Mouse (Mus musculus) cortical plate, adult 2 months (tissue): ENCODE data around the gene Cdkn1c. TPM values are rescaled to one million over a fixed set of nuclear protein-coding genes. Genes with fewer than 3 reads are reported as not detected.
A peak's percentile ranks its signal among the peaks of the same experiment; 100 is the strongest.

Experiments
- H3K27ac ChIP-seq: fragments of 200-500 bp; 2 replicates; pipeline ENCODE4 v1.5.1; 2012; ENCODE audit warnings: low read length, control low read depth, inconsistent platforms; ENCODE audit not compliant: insufficient read depth
- H3K4me1 ChIP-seq: fragments of 200-500 bp; 2 replicates; pipeline ENCODE4 v1.6.1; 2011; ENCODE audit warnings: low read length; ENCODE audit not compliant: control insufficient read depth, insufficient read depth
- H3K4me3 ChIP-seq: fragments of 200-500 bp; 2 replicates; pipeline ENCODE4 v1.5.1; 2011; ENCODE audit warnings: mild to moderate bottlenecking, low read length, control low read depth; ENCODE audit not compliant: insufficient read depth
- CTCF ChIP-seq: fragments of 200-500 bp; IDR thresholded peaks from 2 replicates; pipeline ENCODE4 v1.5.1; 2011; ENCODE audit warnings: mild to moderate bottlenecking, control low read depth, low read length; ENCODE audit not compliant: insufficient read depth; ENCODE audit errors: extremely low read depth
- POLR2A ChIP-seq: fragments of 200-500 bp; IDR thresholded peaks from 2 replicates; pipeline ENCODE4 v1.6.1; 2011; ENCODE audit warnings: mild to moderate bottlenecking, low read length, control low read depth; ENCODE audit not compliant: insufficient read depth; ENCODE audit errors: extremely low read depth
- polyA plus RNA-seq: library from polyadenylated mRNA; depleted of rRNA; stranded (reverse); fragments of >200 nt; gene quantifications from 2 replicates; pipeline ENCODE4 v1.2.3, GENCODE M21; 2012

The Cdkn1c gene
- polyA plus RNA-seq, 1 experiment, result 12.0 TPM

GRCm38 (mm10) chr7:143476702-143477335 lies 16.0 kb upstream of the Cdkn1c start:
- TF ChIP-seq CTCF, result no peak
- TF ChIP-seq POLR2A, result no peak
- Histone ChIP-seq H3K4me1 (no peaks in the 10 kb centered on the region), H3K4me3 (no peak overlapping the region), H3K27ac (no peak overlapping the region)

GRCm38 (mm10) chr7:143475876-143476275 lies 15.0 kb upstream of the Cdkn1c start:
- no peak overlapping the region for H3K4me3 ChIP-seq
- H3K4me1 ChIP-seq, result no peaks in the 10 kb centered on the region
- TF ChIP-seq POLR2A (no peak), CTCF (no peak)
- no peak overlapping the region for H3K27ac ChIP-seq

GRCm38 (mm10) chr7:143474811-143475210 lies 14.0 kb upstream of the Cdkn1c start:
- Histone ChIP-seq H3K4me1 (no peaks in the 10 kb centered on the region), H3K4me3 (no peak overlapping the region), H3K27ac (no peak overlapping the region)
- TF ChIP-seq CTCF, result no peak
- no peak for TF ChIP-seq POLR2A

DNA sequence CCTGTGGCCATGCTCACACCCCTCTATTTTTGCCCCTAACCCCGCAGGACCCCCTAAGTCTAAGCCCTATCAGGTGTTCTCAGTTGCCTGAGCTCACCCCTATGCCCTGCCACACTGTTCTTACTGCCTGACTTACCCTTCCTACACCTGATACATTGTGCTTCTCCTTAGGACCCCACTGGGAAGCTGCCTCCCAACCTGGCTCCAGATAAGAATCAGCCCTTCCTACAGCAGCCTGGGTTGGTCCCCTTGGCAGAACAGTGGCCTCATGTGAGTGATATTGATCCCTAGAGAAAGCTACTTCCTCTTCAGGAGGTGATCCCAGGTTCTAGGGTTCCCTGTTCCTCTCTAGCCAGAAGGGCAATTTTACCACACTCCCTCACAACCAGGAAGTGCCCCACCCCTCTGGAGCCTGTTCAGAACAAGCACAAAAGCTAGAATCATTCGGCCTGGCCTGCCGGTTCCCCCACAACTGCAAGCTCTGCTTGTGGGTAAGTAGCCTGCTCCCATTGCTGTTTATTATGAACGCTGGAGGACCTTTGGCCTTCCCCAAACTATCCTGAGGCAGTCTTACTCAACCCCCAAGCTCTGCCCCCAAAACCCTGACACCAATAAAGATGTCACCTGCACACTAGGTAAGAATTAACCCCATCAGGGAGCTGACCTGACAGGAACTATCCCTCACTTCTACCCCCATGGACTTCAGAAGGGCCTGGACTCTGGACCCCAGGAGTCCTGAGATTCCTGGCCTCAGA lies 12.7 kb upstream of the Cdkn1c start, which contains the start of gene Slc22a18:
TSS of gene Slc22a18 (plus strand) at position 390 of the 755 bp plus-strand sequence.
- H3K4me3 ChIP-seq, result no peak within 1 kb of the TSS
- TF ChIP-seq POLR2A, result no peak
- no peaks in the 10 kb centered on the region for H3K4me1 ChIP-seq
- no peak within 1 kb of the TSS for H3K27ac ChIP-seq

DNA sequence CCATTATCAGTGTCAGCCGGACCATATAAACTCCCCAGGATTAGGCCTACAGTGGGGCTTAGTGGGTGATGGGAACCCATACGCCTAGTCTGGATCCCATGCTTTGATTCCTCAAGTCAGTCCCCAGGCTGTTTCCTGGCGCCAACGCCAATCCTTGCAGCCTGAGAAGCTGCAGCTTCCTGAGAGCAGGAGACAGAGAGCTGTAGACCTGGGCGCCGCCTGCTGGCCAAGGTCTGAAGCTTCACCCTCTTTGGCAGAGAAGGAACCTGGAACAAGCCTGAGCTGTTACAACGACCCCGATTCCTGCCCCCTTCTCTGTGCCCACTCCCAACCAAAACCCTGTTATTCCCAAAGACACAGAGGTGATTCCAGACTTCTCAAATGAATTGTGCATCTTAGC lies 9.1 kb upstream of the Cdkn1c start:
- TF ChIP-seq POLR2A (no peak), CTCF (peak; percentile 77)
- no peak overlapping the region for H3K27ac ChIP-seq
- no peaks in the 10 kb centered on the region for H3K4me1 ChIP-seq
- no peak overlapping the region for H3K4me3 ChIP-seq

- no peaks in the 10 kb centered on the region for H3K4me1 ChIP-seq
- no peak overlapping the region for H3K4me3 ChIP-seq
- H3K27ac ChIP-seq, result no peak overlapping the region
- TF ChIP-seq CTCF, result no peak
- no peak for TF ChIP-seq POLR2A
These were observed 6.9 kb upstream of the Cdkn1c start for GRCm38 (mm10) chr7:143467714-143468113.

GRCm38 (mm10) chr7:143466099-143466677 lies 5.3 kb upstream of the Cdkn1c start:
- no peak overlapping the region for H3K27ac ChIP-seq
- TF ChIP-seq CTCF, result peak; percentile 85
- no peak for TF ChIP-seq POLR2A
- H3K4me1 ChIP-seq, result no peaks in the 10 kb centered on the region
- H3K4me3 ChIP-seq, result no peak overlapping the region

GRCm38 (mm10) chr7:143464811-143465560 lies 4.1 kb upstream of the Cdkn1c start:
- Histone ChIP-seq H3K27ac (no peak overlapping the region), H3K4me3 (no peak overlapping the region), H3K4me1 (no peaks in the 10 kb centered on the region)
- TF ChIP-seq POLR2A (no peak), CTCF (no peak)

GRCm38 (mm10) chr7:143463865-143464415 lies 3.1 kb upstream of the Cdkn1c start:
- peak; percentile 82 for TF ChIP-seq CTCF
- TF ChIP-seq POLR2A, result no peak
- Histone ChIP-seq H3K4me3 (no peak overlapping the region), H3K27ac (no peak overlapping the region), H3K4me1 (no peaks in the 10 kb centered on the region)
